Mouse (Mus musculus) liver, adult 2 months (tissue): ENCODE results near the gene Xpo4. TPM values are rescaled to one million over a fixed set of nuclear protein-coding genes. Genes with fewer than 3 reads are reported as not detected.
"Not testable (repeated sequence)": the region's sequence is repeated elsewhere in the genome, so short reads cannot be mapped to it uniquely, and the experiment has no call there.

ENCODE experiments used
- DNase-seq: peaks from one replicate; pipeline ENCODE4 v3.0.0-alpha.2; 2011; ENCODE audit warnings: low read depth, low spot score; ENCODE audit errors: extremely low read depth
- H3K27ac ChIP-seq: fragments of 200-500 bp; replicated peaks from 2 replicates; pipeline ENCODE4 v1.5.1; 2012; ENCODE audit warnings: low read depth, mild to moderate bottlenecking, control low read depth, inconsistent platforms, low read length; ENCODE audit not compliant: insufficient read depth
- H3K27me3 ChIP-seq: fragments of 200-500 bp; 2 replicates; pipeline ENCODE4 v1.6.1; 2012; ENCODE audit warnings: mild to moderate bottlenecking, moderate library complexity, low read length, inconsistent platforms; ENCODE audit not compliant: control insufficient read depth, insufficient read depth
- H3K36me3 ChIP-seq: fragments of 200-500 bp; 2 replicates; pipeline ENCODE4 v1.6.1; 2012; ENCODE audit warnings: low read length, inconsistent platforms; ENCODE audit not compliant: control insufficient read depth, insufficient read depth
- H3K4me1 ChIP-seq: fragments of 200-500 bp; 2 replicates; pipeline ENCODE4 v1.6.1; 2011; ENCODE audit warnings: low read length; ENCODE audit not compliant: control insufficient read depth, insufficient read depth
- H3K4me3 ChIP-seq: fragments of 200-500 bp; 2 replicates; pipeline ENCODE4 v1.5.1; 2011; ENCODE audit warnings: low read depth, mild to moderate bottlenecking, control low read depth, low read length, moderate library complexity; ENCODE audit not compliant: insufficient read depth
- H3K79me2 ChIP-seq: fragments of 200-500 bp; 2 replicates; pipeline ENCODE4 v1.6.1; 2012; ENCODE audit warnings: inconsistent platforms, mild to moderate bottlenecking, low read length, moderate library complexity; ENCODE audit not compliant: control insufficient read depth, insufficient read depth
- H3K9ac ChIP-seq: fragments of 200-500 bp; 2 replicates; pipeline ENCODE4 v1.6.1; 2012; ENCODE audit warnings: low read depth, mild to moderate bottlenecking, control low read depth, inconsistent platforms, low read length
- CTCF ChIP-seq: fragments of 200-500 bp; IDR thresholded peaks from 2 replicates; pipeline ENCODE4 v1.5.1; 2011; ENCODE audit warnings: low read depth, low read length, control low read depth
- POLR2A ChIP-seq: fragments of 200-500 bp; IDR thresholded peaks from 2 replicates; pipeline ENCODE4 v1.6.1; 2011; ENCODE audit warnings: low read length, control low read depth; ENCODE audit not compliant: insufficient read depth; ENCODE audit errors: extremely low read depth
- WGBS: fragments of 180-500 bp; shearing (Covaris S2); methylation state at CpG from one replicate; pipeline ENCODE4 v1.1.7; 2018; 5-methylcytosine and 5-hydroxymethylcytosine counted together
- polyA plus RNA-seq: library from polyadenylated mRNA; depleted of rRNA; stranded (reverse); fragments of >200 nt; gene quantifications from 2 replicates; pipeline ENCODE4 v1.2.3, GENCODE M21; 2012
- total RNA-seq: library from RNA; depleted of rRNA; stranded (reverse); fragments of >200 nt; gene quantifications from 2 replicates; pipeline ENCODE4 v1.2.3, GENCODE M21; 2014

The Xpo4 gene
- total and polyA plus RNA-seq, 2 experiments, result 1.6 to 8.1 TPM

- Histone ChIP-seq H3K27ac (no peak overlapping the region), H3K27me3 (no peaks in the 10 kb centered on the region), H3K36me3 (peaks cover 34% of the 10 kb centered on the region), H3K4me1 (no peaks in the 10 kb centered on the region), H3K79me2 (no peaks in the 10 kb centered on the region), H3K4me3 (no peak overlapping the region), H3K9ac (no peak overlapping the region)
- WGBS, result 93% methylated on average over 8 of the region's 8 CpGs
- DNase-seq, result no peak
- TF ChIP-seq CTCF (no peak), POLR2A (no peak)
These were observed 25.5 kb upstream of the Xpo4 start for GRCm38 (mm10) chr14:57690681-57691080.

GRCm38 (mm10) chr14:57688066-57688465 lies 22.8 kb upstream of the Xpo4 start:
- H3K27ac ChIP-seq, DNase-seq, H3K4me1 ChIP-seq, H3K79me2 ChIP-seq, H3K4me3 ChIP-seq, H3K9ac ChIP-seq, H3K27me3 ChIP-seq: not testable (repeated sequence)
- 92% methylated on average over 7 of the region's 7 CpGs for WGBS
- peaks cover 20% of the 10 kb centered on the region for H3K36me3 ChIP-seq

- TF ChIP-seq POLR2A (no peak), CTCF (no peak)
- H3K27ac ChIP-seq, result no peak overlapping the region
- no peak for DNase-seq
- 85% methylated on average over 5 of the region's 5 CpGs for WGBS
- no peak overlapping the region for H3K9ac ChIP-seq
- no peak overlapping the region for H3K4me3 ChIP-seq
- no peaks in the 10 kb centered on the region for H3K4me1 ChIP-seq
- H3K36me3 ChIP-seq, result peaks cover 18% of the 10 kb centered on the region
- no peaks in the 10 kb centered on the region for H3K27me3 ChIP-seq
- no peaks in the 10 kb centered on the region for H3K79me2 ChIP-seq
These were observed 22.2 kb upstream of the Xpo4 start for GRCm38 (mm10) chr14:57687441-57687840.

DNA sequence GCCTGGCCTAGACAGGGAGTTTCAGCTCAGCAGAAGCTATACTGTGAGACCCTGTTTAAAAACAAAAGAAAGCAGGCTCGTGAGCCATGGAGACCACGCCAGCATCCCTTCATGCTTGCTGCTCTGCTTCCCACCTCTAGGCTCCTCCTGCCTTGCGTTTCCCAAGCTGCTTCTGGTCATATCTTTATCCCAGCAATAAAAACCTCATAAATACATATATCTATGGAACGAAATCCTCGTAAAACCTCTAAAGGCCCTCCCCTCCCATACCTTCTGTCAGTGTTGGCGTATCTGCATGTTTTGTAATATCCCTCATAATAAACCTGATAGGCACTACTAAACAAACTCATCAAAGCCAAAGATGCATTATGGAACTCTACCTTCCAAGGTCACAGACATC lies 21.4 kb upstream of the Xpo4 start:
- Histone ChIP-seq H3K4me3 (no peak overlapping the region), H3K36me3 (peaks cover 14% of the 10 kb centered on the region)
- 93% methylated on average over 6 of the region's 6 CpGs for WGBS

GRCm38 (mm10) chr14:57684579-57684978 lies 19.3 kb upstream of the Xpo4 start:
- Histone ChIP-seq H3K36me3 (peaks cover 2% of the 10 kb centered on the region; the same call in 1 of the 2 replicates), H3K27me3 (no peaks in the 10 kb centered on the region), H3K9ac (no peak overlapping the region), H3K4me3 (no peak overlapping the region), H3K79me2 (no peaks in the 10 kb centered on the region), H3K4me1 (no peaks in the 10 kb centered on the region), H3K27ac (no peak overlapping the region)
- peak; percentile 26 for DNase-seq
- TF ChIP-seq CTCF (peak; percentile 57; the same call in 1 of the 2 replicates), POLR2A (no peak)
- WGBS, result 3% methylated on average over 1 of the region's 1 CpGs

More for the DNA sequence above, 21.4 kb upstream of the Xpo4 start:
- no peak for DNase-seq
- Histone ChIP-seq H3K4me1 (no peaks in the 10 kb centered on the region), H3K27me3 (no peaks in the 10 kb centered on the region), H3K27ac (no peak overlapping the region), H3K9ac (no peak overlapping the region), H3K79me2 (no peaks in the 10 kb centered on the region)
- no peak for TF ChIP-seq POLR2A
- TF ChIP-seq CTCF, result no peak

DNA sequence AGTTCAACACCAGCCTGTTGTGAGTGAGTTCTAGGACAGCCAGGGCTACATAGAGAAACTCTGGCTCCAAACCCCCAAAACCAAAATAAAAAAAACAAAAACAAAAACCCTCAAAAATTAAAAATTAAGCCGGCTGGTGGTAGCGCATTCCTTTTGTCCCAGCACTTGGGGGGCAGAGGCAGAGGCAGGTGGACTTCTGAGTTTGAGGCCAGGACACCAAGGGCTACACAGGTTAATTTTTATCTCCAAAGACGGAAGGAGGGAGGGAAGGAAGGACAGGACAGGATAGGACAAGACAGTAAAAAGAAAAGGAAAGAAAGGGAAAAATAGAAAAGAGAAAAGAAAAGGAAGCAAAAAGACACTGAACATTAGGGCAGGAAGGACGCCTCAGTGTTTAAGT lies 17.5 kb upstream of the Xpo4 start:
- Histone ChIP-seq H3K27me3 (no peaks in the 10 kb centered on the region), H3K9ac (no peak overlapping the region), H3K4me3 (no peak overlapping the region), H3K4me1 (no peaks in the 10 kb centered on the region), H3K79me2 (no peaks in the 10 kb centered on the region), H3K27ac (no peak overlapping the region), H3K36me3 (no peaks in the 10 kb centered on the region)
- 81% methylated on average over 4 of the region's 4 CpGs for WGBS
- TF ChIP-seq CTCF (no peak), POLR2A (no peak)
- DNase-seq, result no peak
